Mouse (Mus musculus) sigmoid colon, adult 10 weeks (tissue): Measurements from ENCODE around the gene Hspb7. TPM values are rescaled to one million over a fixed set of nuclear protein-coding genes. Genes with fewer than 3 reads are reported as not detected.

Source experiments
- polyA plus RNA-seq: library from polyadenylated mRNA; stranded (reverse); fragments of 350-450 nt; fragmentation: Illumina TruSeq; extraction: RNeasy Lipid Tissue Mini Kit (QIAGEN cat#74804); gene quantifications from one replicate; pipeline ENCODE4 v1.2.3, GENCODE M21; 2014; ENCODE audit warnings: low read depth, low replicate concordance

The Hspb7 gene
- polyA plus RNA-seq = 0.28 TPM

GRCm38 (mm10) chr4:141420192-141420829 lies at the start of gene Hspb7:
Hspb7 (plus strand) TSS chr4:141420779.

DNA sequence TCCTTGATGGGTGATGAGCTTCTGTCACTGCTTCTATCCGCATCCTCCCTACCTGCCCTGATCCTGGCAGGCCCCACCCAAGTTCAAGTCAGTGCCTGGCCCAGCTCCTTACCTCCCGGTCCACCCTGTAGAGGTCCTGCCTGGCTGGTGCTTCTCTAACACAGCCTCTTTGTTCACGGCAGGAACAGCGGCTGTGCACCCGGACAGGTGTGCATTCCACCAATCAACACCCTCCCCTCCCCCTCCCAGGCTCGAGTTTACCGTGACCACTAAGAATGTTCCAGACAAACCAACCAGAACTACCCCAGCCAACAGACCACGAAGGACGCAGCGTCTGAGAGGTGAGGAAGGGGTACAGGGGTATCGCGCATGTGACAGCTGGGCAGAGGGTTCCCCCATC lies 22.0 kb upstream of the Hspb7 start, which contains the start of gene Clcnka:
Gene Clcnka (minus strand): TSS at position 180 of the 400 bp plus-strand sequence.

DNA sequence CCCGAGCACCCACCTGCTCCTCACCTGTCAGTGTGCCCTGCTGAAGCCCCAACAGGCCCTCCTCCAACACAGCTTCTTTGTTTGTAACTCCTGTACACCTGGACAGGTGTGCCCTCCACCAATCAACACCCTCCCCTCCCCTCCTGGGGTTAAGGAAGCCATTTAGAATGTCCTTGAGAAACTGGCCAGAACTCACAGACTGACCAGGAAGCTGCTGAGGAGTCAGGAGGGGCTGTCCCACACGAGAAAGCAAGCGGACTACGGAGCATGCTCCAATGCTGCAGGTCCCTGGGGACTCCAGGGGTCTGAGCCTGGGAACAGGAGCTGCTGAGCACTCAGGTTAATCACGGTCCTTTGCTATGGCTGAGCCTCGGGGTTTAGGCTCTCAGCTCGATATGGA lies 4.7 kb upstream of the Hspb7 start, which contains the start of gene Clcnkb:
Gene Clcnkb (minus strand): TSS at position 91 of the 400 bp plus-strand sequence.

GRCm38 (mm10) chr4:141435974-141436373 lies 15.4 kb downstream of the Hspb7 start, which contains the start of gene Srarp:
Srarp (minus strand) TSS chr4:141436105.

GRCm38 (mm10) chr4:141444451-141445327 lies 24.1 kb downstream of the Hspb7 start, which contains the start of gene Zbtb17:
Zbtb17 (plus strand) TSS chr4:141444654.

Other genes with a start within 250 kb of the Hspb7 start
- gene Rsg1, start 206.8 kb upstream of the Hspb7 start, polyA plus RNA-seq = not detected
- 0.98 TPM for gene Arhgef19, start 181.3 kb upstream of the Hspb7 start, polyA plus RNA-seq
- 0.16 TPM for gene Epha2, start 119.5 kb upstream of the Hspb7 start, polyA plus RNA-seq
- gene Fam131c, start 52.6 kb upstream of the Hspb7 start, polyA plus RNA-seq = not detected
- gene Clcnka, start 22.1 kb upstream of the Hspb7 start, polyA plus RNA-seq = not detected
- gene Clcnkb, start 4.8 kb upstream of the Hspb7 start, polyA plus RNA-seq = not detected
- gene Srarp, start 15.3 kb downstream of the Hspb7 start, polyA plus RNA-seq = not detected
- gene Zbtb17, start 23.9 kb downstream of the Hspb7 start, polyA plus RNA-seq = 0.41 TPM
- 10.9 TPM for gene Spen, start 117.8 kb downstream of the Hspb7 start, polyA plus RNA-seq
- gene Fblim1, start 185.3 kb downstream of the Hspb7 start, polyA plus RNA-seq = 55.8 TPM
- gene Tmem82, start 197.9 kb downstream of the Hspb7 start, polyA plus RNA-seq = 2.5 TPM
- 0.79 TPM for gene Slc25a34, start 203.0 kb downstream of the Hspb7 start, polyA plus RNA-seq
- 1.3 TPM for gene Plekhm2, start 244.1 kb downstream of the Hspb7 start, polyA plus RNA-seq